Mouse (Mus musculus) erythroblast, embryonic 14.5 days (primary cell): ENCODE results near the gene Pigq. TPM values are rescaled to one million over a fixed set of nuclear protein-coding genes. Genes with fewer than 3 reads are reported as not detected.
A peak's percentile ranks its signal among the peaks of the same experiment; 100 is the strongest.

ENCODE experiments used
- H3K27me3 ChIP-seq: 2 replicates; pipeline ENCODE4 v1.6.1; 2012; ENCODE audit warnings: inconsistent platforms; ENCODE audit not compliant: control insufficient read depth
- H3K36me3 ChIP-seq: 2 replicates; pipeline ENCODE4 v1.6.1; 2012; ENCODE audit warnings: mild to moderate bottlenecking, inconsistent platforms; ENCODE audit not compliant: control insufficient read depth
- H3K4me1 ChIP-seq: 2 replicates; pipeline ENCODE4 v1.6.1; 2012; ENCODE audit warnings: inconsistent platforms; ENCODE audit not compliant: control insufficient read depth
- H3K4me3 ChIP-seq: replicated peaks from 2 replicates; pipeline ENCODE3; 2012; ENCODE audit warnings: moderate library complexity, mild to moderate bottlenecking, inconsistent platforms
- H3K9me3 ChIP-seq: 2 replicates; pipeline ENCODE4 v1.6.1; 2012; ENCODE audit warnings: low read length, inconsistent platforms, mixed read lengths; ENCODE audit not compliant: control insufficient read depth
- GATA1 ChIP-seq: IDR thresholded peaks from 2 replicates; pipeline ENCODE4 v1.6.1; 2012; ENCODE audit warnings: low read length, inconsistent platforms, mixed read lengths
- TAL1 ChIP-seq: IDR thresholded peaks from 3 replicates; pipeline ENCODE4 v1.6.1; 2012; ENCODE audit warnings: low read length, inconsistent platforms, mixed read lengths
- polyA plus RNA-seq: library from polyadenylated mRNA; stranded (reverse); fragments of >175 nt; gene quantifications from 2 replicates; pipeline ENCODE4 v1.2.3, GENCODE M21; 2012

The Pigq gene
- polyA plus RNA-seq = 164 and 218 TPM in 2 replicates

DNA sequence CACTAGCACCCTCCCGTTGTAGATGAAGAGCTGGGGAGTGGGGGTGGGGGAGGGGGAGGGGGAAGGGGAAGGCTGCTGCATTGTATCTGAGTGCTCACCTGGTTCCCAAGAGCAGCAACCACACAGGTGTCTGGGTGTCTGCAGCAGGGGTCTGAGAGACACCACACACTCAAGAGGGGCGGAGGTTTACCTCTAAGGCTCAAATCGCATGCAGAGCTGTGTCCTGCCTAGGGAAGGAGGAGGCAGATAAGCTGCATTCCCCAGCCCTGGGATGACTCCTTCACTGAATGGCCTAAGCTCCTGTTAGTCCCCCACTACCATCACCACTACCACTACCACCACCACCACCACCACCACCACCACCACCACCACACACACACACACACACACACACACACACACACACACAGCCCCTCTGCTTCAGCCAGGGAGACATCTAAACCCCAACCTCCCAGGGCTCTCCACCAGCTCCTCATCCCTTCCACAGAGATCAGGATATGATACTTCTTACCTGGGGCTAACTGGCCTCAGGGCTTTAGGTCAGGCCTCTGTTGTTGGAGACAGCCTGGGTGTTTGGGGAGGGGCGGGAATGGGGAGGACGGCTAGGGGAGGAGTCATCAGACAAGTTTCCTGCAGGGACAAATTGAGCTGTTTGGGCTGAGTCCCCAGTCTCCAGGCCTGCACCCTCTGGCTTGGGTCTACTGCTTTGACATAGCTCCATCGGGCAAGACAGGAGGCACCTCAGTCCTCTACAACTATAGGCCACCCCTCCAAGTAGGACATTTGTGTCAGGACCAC, at the start of gene Pigq, which contains the start of gene Nhlrc4:
Pigq (minus strand) TSS at position 571 of the 798 bp plus-strand sequence.
Nhlrc4 (minus strand) TSS at position 596 of the 798 bp plus-strand sequence.
- H3K9me3 ChIP-seq = no peaks in the 10 kb centered on the region
- peaks cover under 1% of the 10 kb centered on the region for H3K27me3 ChIP-seq
- H3K36me3 ChIP-seq = peaks cover 65% of the 10 kb centered on the region
- peak within 1 kb of the TSS; percentile 81 for H3K4me3 ChIP-seq
- peak; percentile 57 for TF ChIP-seq GATA1
- TF ChIP-seq TAL1 = peak; percentile 45
- H3K4me1 ChIP-seq = peaks cover 72% of the 10 kb centered on the region

DNA sequence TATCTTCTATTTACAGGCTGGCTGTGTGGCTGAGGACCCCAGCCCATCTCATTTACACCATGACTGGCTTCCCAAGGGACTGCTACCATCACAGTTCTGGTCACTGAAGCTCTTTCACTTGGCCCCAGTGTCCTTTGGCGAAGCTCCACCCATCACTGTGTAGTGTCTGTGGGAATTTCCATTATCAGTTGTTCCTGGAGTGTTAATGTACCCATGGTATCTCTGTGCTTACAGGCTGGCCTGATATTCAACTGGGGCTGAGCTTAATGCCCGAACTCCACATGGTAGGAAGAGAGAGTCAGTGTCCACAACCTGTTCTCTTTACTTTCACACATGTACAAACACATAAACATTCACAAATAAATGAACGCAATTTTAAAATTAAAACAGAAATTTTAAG, 48.8 kb upstream of the Pigq start:
- TF ChIP-seq GATA1 (no peak), TAL1 (no peak)

DNA sequence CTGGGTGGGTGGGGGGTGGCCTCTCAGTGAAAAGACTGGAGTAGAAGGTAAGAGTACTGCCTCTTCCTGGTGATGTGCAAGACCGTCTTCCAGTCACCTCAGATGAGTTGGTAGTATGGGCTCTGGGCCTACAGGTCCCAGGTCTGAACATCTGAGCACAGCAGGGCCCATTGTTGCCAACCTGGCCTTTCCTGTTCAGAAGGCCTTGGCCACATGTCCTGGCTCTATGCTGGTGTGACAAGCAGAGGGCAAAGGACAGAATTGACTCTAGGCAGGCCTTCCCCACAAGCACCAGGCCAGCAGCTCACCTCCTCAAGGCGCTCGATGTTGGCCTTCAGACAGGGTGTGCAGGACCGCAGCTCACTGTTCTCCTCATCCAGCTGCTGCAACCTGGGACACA, 47.5 kb upstream of the Pigq start:
- H3K36me3 ChIP-seq = peaks cover 14% of the 10 kb centered on the region
- peaks cover 31% of the 10 kb centered on the region for H3K4me1 ChIP-seq
- no peaks in the 10 kb centered on the region; the same call in 1 of the 2 replicates for H3K27me3 ChIP-seq
- no peak for TF ChIP-seq TAL1
- no peak for TF ChIP-seq GATA1
- no peak overlapping the region for H3K4me3 ChIP-seq
- H3K9me3 ChIP-seq = peaks cover 3% of the 10 kb centered on the region; the same call in 1 of the 2 replicates

More for the DNA sequence above, 48.8 kb upstream of the Pigq start:
- Histone ChIP-seq H3K9me3 (peaks cover 3% of the 10 kb centered on the region; the same call in 1 of the 2 replicates), H3K4me3 (no peak overlapping the region), H3K36me3 (peaks cover 14% of the 10 kb centered on the region), H3K27me3 (no peaks in the 10 kb centered on the region), H3K4me1 (peaks cover 33% of the 10 kb centered on the region)

DNA sequence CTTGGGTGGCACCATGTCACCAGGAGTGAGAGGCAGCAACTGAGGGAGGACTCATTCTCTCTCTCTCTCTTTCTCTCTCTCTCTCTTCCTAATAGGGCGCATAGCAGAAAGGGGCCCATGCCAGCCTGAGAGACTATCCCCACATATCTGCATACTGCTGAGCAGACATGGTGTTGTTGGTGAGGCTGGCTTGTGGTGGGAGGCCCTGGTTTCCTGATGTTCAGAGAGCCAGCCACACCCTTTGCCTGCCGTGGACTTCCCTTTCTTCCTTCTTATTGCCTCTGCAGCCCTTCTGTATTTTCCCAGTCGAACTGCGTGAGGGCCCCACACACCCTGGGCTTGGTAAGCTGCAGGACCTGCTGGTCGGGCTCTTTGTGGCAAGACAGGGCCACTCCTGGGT, 45.6 kb upstream of the Pigq start:
- Histone ChIP-seq H3K27me3 (peaks cover 15% of the 10 kb centered on the region), H3K4me1 (peaks cover 40% of the 10 kb centered on the region), H3K36me3 (peaks cover 14% of the 10 kb centered on the region), H3K9me3 (peaks cover 3% of the 10 kb centered on the region; the same call in 1 of the 2 replicates), H3K4me3 (no peak overlapping the region)
- TF ChIP-seq TAL1 = no peak
- TF ChIP-seq GATA1 = no peak

DNA sequence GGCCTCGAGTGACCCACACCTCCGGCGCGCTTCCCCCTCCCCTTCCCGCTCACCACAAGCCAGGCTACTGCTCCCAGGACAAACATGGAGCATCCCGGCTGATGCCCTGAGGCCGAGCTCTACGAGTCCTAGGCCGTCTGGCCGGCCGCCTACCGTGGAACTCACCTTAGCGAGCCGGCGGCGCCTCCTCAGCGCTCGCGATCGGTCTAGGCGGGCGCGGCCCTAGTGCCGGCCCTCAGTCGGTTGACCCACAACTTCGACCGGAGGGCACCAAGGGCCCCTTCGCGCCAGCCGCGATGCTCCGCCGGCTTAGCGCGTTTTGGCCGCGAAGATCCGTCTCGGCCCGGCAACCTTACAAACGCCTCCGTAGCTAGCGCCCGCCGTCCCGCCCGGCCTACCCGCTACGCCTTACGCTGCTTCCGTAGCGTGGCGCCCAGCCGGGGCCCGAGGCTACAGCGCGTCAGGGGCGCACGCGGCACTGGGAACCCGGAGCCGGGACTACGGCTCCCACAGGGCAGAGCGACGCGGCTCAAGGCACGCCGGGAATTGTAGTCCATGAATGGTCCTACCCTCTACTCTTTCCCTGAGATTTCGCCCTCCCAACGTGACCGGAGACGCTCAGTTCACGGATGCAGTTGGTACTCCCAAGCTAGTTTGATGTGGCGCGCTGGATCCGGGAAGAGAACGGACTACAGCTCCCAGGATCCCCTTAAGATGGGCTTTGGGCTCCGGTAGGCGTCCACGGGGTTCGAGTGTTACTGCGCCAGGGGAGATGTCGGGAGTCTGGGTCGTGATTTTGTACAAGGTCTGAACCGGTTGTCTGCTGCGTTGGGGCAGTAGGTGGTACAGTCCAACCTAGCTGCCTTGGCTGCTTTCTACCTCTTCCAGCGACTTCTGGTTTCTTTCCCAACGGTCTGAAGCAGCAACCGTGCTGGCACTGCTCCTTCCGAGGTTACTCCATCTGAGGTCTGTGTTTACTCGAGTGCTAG, 40.9 kb upstream of the Pigq start, which contains the start of gene Capn15:
Capn15 (minus strand) TSS at position 491 of the 989 bp plus-strand sequence.
- Histone ChIP-seq H3K4me1 (peaks cover 62% of the 10 kb centered on the region), H3K27me3 (peaks cover 15% of the 10 kb centered on the region), H3K4me3 (peak within 1 kb of the TSS; percentile 84), H3K36me3 (peaks cover 30% of the 10 kb centered on the region), H3K9me3 (no peaks in the 10 kb centered on the region)
- no peak for TF ChIP-seq TAL1
- TF ChIP-seq GATA1 = no peak

DNA sequence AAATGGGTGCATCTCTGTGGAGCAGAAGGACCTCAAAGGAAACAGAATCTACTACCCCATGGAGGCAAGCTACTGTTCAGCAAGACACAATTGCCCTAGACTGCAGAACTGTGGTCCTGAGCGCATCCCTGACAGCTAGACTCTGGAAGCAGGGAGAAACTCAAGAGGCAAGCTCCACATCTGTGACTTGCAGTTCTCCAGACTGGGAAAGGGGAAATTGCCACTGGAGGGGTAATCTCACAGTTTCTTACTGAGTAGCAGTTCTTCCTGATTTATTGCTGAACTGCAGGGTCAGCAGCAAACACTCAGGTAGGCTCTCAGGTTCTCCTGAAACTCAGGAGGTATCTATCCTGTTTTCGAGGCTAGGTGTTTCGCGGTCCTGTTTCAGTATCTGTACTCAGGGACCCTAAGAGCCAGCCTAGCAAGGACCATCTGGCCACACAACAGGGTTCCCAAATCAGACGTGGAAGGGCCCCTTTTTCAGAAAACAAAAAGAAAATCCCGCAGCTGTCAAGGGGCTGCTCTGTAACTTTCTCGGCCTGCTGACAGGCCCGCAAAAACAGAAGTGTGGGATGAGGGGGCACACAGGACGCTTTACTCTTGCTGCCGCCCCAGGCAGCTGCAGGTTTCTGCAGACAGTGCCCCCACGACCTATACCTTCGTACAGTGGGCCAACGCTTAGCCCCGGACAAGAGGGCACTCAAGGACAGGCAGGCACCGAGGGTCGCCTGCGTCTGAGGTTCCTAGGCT, 40.0 kb upstream of the Pigq start:
- TF ChIP-seq GATA1 (no peak), TAL1 (no peak)
- H3K4me1 ChIP-seq = peaks cover 63% of the 10 kb centered on the region
- no peaks in the 10 kb centered on the region for H3K9me3 ChIP-seq
- peaks cover 15% of the 10 kb centered on the region for H3K27me3 ChIP-seq
- H3K36me3 ChIP-seq = peaks cover 38% of the 10 kb centered on the region
- H3K4me3 ChIP-seq = peak overlapping the region; percentile 84

DNA sequence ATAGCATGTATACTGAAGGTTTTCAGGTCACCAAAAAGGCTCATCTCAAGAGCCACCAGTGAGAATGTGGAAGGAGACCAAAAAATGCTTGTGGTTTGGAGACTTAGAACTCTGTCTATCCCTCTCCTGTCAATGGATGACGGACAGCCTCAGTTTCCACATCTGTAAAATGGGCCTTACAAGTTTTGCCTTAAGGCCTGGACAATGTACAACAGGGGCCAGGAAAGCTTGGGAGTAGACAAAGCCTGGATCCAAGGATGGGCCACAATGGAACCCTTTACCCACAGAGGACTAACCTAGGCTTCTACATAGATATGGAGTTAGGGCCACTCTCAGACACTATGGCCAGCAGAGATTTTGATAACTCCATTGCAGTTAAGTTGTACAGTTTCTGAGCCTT, 39.3 kb upstream of the Pigq start:
- TF ChIP-seq GATA1 (no peak), TAL1 (no peak)
- Histone ChIP-seq H3K9me3 (no peaks in the 10 kb centered on the region), H3K4me3 (peak overlapping the region; percentile 84), H3K36me3 (peaks cover 42% of the 10 kb centered on the region), H3K4me1 (peaks cover 68% of the 10 kb centered on the region), H3K27me3 (peaks cover 15% of the 10 kb centered on the region)

DNA sequence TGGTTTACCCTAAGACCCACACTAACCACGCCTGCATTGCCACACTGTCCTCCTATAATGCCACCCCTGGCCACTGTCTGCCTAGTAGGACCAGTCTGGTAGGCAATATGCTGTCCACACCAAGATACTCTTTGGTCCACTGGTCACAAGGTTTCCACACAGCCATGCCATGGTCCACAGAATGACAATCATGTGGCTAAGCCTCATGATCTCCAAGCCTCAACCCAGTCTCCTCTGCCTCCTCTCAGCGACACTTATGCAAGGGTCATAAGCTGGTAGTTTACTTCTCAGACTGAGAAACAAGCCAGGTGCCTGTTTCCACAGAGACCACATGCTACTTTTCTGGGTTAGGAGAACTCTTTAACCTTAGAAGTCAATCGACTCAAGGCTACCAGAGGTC, 38.2 kb upstream of the Pigq start:
- H3K4me1 ChIP-seq = peaks cover 79% of the 10 kb centered on the region

More for the DNA sequence above, 38.2 kb upstream of the Pigq start:
- peaks cover 54% of the 10 kb centered on the region for H3K36me3 ChIP-seq
- no peaks in the 10 kb centered on the region for H3K9me3 ChIP-seq
- TF ChIP-seq GATA1 (no peak), TAL1 (no peak)
- H3K27me3 ChIP-seq = peaks cover 15% of the 10 kb centered on the region
- no peak overlapping the region for H3K4me3 ChIP-seq
